Mouse (Mus musculus) CH12.LX (cell line): ENCODE measurements around the gene Mrpl34. TPM values are rescaled to one million over a fixed set of nuclear protein-coding genes. Genes with fewer than 3 reads are reported as not detected.

Source experiments
- DNase-seq: peaks from one replicate; pipeline ENCODE4 v3.0.0-alpha.2; 2013; ENCODE audit errors: extremely low read depth
- H3K27ac ChIP-seq: 2 replicates; pipeline ENCODE4 v1.5.1; 2012; ENCODE audit warnings: low read depth, mild to moderate bottlenecking, control low read depth, moderate library complexity; ENCODE audit not compliant: insufficient read depth
- H3K27me3 ChIP-seq: replicated peaks from 2 replicates; pipeline ENCODE3; 2012; ENCODE audit warnings: inconsistent platforms
- H3K36me3 ChIP-seq, 2 experiments: replicated peaks in 1 of 2; 2 replicates each; pipeline versions ENCODE3 to v1.6.1; 2012; ENCODE audit warnings: inconsistent platforms in 1 of 2, low read length in 1 of 2, mild to moderate bottlenecking in 1 of 2, mixed read lengths in 1 of 2, moderate library complexity in 1 of 2; ENCODE audit not compliant: control insufficient read depth in 1 of 2, insufficient read depth in 1 of 2
- H3K4me1 ChIP-seq, 2 experiments: 2 replicates each; pipeline ENCODE4 v1.6.1; 2012; ENCODE audit warnings: inconsistent platforms in 1 of 2, moderate library complexity in 1 of 2; ENCODE audit not compliant: insufficient read depth in 2 of 2, control insufficient read depth in 1 of 2
- H3K4me2 ChIP-seq: 2 replicates; pipeline ENCODE4 v1.6.1; 2012; ENCODE audit warnings: low read depth, mild to moderate bottlenecking, control low read depth; ENCODE audit not compliant: poor library complexity, insufficient read depth, severe bottlenecking
- H3K4me3 ChIP-seq, 3 experiments: fragments of 150-350 bp in 1 of 3; sonication (generic) in 1 of 3; replicated peaks in 1 of 3; 2 replicates each; pipeline versions ENCODE3 to v1.5.1; 2011 to 2012; ENCODE audit warnings: low read depth in 2 of 3, low read length in 2 of 3, mild to moderate bottlenecking in 2 of 3, moderate library complexity in 2 of 3, control low read depth in 1 of 3, improper control_type of control experiment in 1 of 3, inconsistent platforms in 1 of 3, mixed read lengths in 1 of 3; ENCODE audit not compliant: poor library complexity in 1 of 3
- H3K79me2 ChIP-seq: replicated peaks from 2 replicates; pipeline ENCODE4 v1.6.1; 2012; ENCODE audit warnings: mild to moderate bottlenecking, moderate library complexity; ENCODE audit not compliant: control insufficient read depth, poor library complexity, insufficient read depth, severe bottlenecking; ENCODE audit errors: extremely low read depth
- H3K9ac ChIP-seq: 2 replicates; pipeline ENCODE4 v1.6.1; 2012; ENCODE audit warnings: low read depth, mild to moderate bottlenecking, control low read depth, moderate library complexity; ENCODE audit not compliant: insufficient read depth
- H3K9me3 ChIP-seq: replicated peaks from 2 replicates; pipeline ENCODE3; 2012; ENCODE audit warnings: low read length, inconsistent platforms, mixed read lengths
- BHLHE40 ChIP-seq: IDR thresholded peaks from 2 replicates; pipeline ENCODE4 v1.6.1; 2011; ENCODE audit warnings: mild to moderate bottlenecking, low read depth, low read length, improper control_type of control experiment
- CHD2 ChIP-seq: IDR thresholded peaks from 2 replicates; pipeline ENCODE4 v1.6.1; 2011; ENCODE audit warnings: low read length, improper control_type of control experiment
- CTCF ChIP-seq, 2 experiments: IDR thresholded peaks in 1 of 2; conservative IDR thresholded peaks in 1 of 2; 2 replicates each; pipeline ENCODE4 v1.5.1; 2011 to 2012; ENCODE audit warnings: low read depth in 2 of 2, low read length in 2 of 2, improper control_type of control experiment in 1 of 2, inconsistent platforms in 1 of 2, mild to moderate bottlenecking in 1 of 2, moderate library complexity in 1 of 2
- ELF1 ChIP-seq: IDR thresholded peaks from 2 replicates; pipeline ENCODE4 v1.6.1; 2014; ENCODE audit warnings: low read depth, mild to moderate bottlenecking, inconsistent platforms, low read length, improper control_type of control experiment
- ETS1 ChIP-seq: conservative IDR thresholded peaks from 2 replicates; pipeline ENCODE4 v1.6.1; 2012; ENCODE audit warnings: low read depth, mild to moderate bottlenecking, inconsistent platforms, low read length, improper control_type of control experiment, moderate library complexity
- MAFK ChIP-seq: IDR thresholded peaks from 2 replicates; pipeline ENCODE4 v1.6.1; 2011; ENCODE audit warnings: low read length, improper control_type of control experiment; ENCODE audit not compliant: insufficient replicate concordance
- MAX ChIP-seq: IDR thresholded peaks from 2 replicates; pipeline ENCODE4 v1.6.1; 2011; ENCODE audit warnings: low read length, improper control_type of control experiment
- MXI1 ChIP-seq: IDR thresholded peaks from 2 replicates; pipeline ENCODE4 v1.6.1; 2011; ENCODE audit warnings: mild to moderate bottlenecking, low read depth, low read length, improper control_type of control experiment
- MYC ChIP-seq: IDR thresholded peaks from 2 replicates; pipeline ENCODE4 v1.6.1; 2011; ENCODE audit warnings: low read depth, mild to moderate bottlenecking, improper control_type of control experiment, low read length
- NRF1 ChIP-seq: IDR thresholded peaks from 2 replicates; pipeline ENCODE4 v1.6.1; 2014; ENCODE audit warnings: low read depth, mild to moderate bottlenecking, inconsistent platforms, low read length, improper control_type of control experiment, moderate library complexity
- POLR2A ChIP-seq: IDR thresholded peaks from 2 replicates; pipeline ENCODE4 v1.6.1; 2011; ENCODE audit warnings: low read depth, mild to moderate bottlenecking, improper control_type of control experiment, low read length
- POLR2AphosphoS2 ChIP-seq: IDR thresholded peaks from 2 replicates; pipeline ENCODE4 v1.6.1; 2011; ENCODE audit warnings: low read depth, low read length, improper control_type of control experiment
- RAD21 ChIP-seq: IDR thresholded peaks from 2 replicates; pipeline ENCODE4 v1.6.1; 2011; ENCODE audit warnings: low read depth, mild to moderate bottlenecking, low read length, improper control_type of control experiment, moderate library complexity
- SMC3 ChIP-seq: IDR thresholded peaks from 2 replicates; pipeline ENCODE4 v1.6.1; 2011; ENCODE audit warnings: low read depth, low read length, improper control_type of control experiment
- TBP ChIP-seq: conservative IDR thresholded peaks from 2 replicates; pipeline ENCODE4 v1.6.1; 2011; ENCODE audit warnings: low read depth, low read length, improper control_type of control experiment
- TCF12 ChIP-seq: IDR thresholded peaks from 2 replicates; pipeline ENCODE4 v1.6.1; 2014; ENCODE audit warnings: low read depth, mild to moderate bottlenecking, inconsistent platforms, low read length, improper control_type of control experiment
- UBTF ChIP-seq: IDR thresholded peaks from 2 replicates; pipeline ENCODE4 v1.6.1; 2012; ENCODE audit warnings: low read depth, mild to moderate bottlenecking, inconsistent platforms, low read length, improper control_type of control experiment, moderate library complexity
- ZC3H11A ChIP-seq: IDR thresholded peaks from 2 replicates; pipeline ENCODE4 v1.6.1; 2012; ENCODE audit warnings: low read depth, mild to moderate bottlenecking, inconsistent platforms, low read length, improper control_type of control experiment
- ZKSCAN1 ChIP-seq: IDR thresholded peaks from 2 replicates; pipeline ENCODE4 v1.6.1; 2012; ENCODE audit warnings: low read depth, inconsistent platforms, low read length, improper control_type of control experiment, borderline replicate concordance
- ZMIZ1 ChIP-seq: IDR thresholded peaks from 2 replicates; pipeline ENCODE4 v1.6.1; 2012; ENCODE audit warnings: low read depth, mild to moderate bottlenecking, inconsistent platforms, low read length, improper control_type of control experiment
- dilution Hi-C: fragments of 300-500 bp; cut with MboI; formaldehyde crosslinking; loops from 2 replicates; pipeline ENCODE4 v1.14.3; 2020; ENCODE audit warnings: low sequenced_read_pairs; ENCODE audit not compliant: extremely low pct_unique_long_range_greater_than_20kb, extremely low pct_ligation_motif_present
- in situ Hi-C: fragments of 300-500 bp; cut with MboI; formaldehyde crosslinking; loops from 3 replicates; pipeline ENCODE4 v1.14.3; 2019; ENCODE audit warnings: low sequenced_read_pairs, low pct_ligation_motif_present, low pct_unique_long_range_greater_than_20kb, mixed read lengths
- polyA plus RNA-seq: library from polyadenylated mRNA; unstranded; fragments of >175 nt; gene quantifications from 2 replicates; pipeline ENCODE4 v1.2.1, GENCODE M21; 2012; ENCODE audit warnings: low read depth; ENCODE audit not compliant: insufficient read length
- total RNA-seq, 2 experiments: library from RNA; depleted of rRNA; stranded (reverse); fragments of 300-350 nt in 1 of 2; fragments of >200 nt in 1 of 2; gene quantifications; 2 replicates each; pipeline ENCODE4 v1.2.3; 2012 to 2014

Gene Mrpl34
- total and polyA plus RNA-seq, 3 experiments = 94.4 to 150 (median 133) TPM

DNA sequence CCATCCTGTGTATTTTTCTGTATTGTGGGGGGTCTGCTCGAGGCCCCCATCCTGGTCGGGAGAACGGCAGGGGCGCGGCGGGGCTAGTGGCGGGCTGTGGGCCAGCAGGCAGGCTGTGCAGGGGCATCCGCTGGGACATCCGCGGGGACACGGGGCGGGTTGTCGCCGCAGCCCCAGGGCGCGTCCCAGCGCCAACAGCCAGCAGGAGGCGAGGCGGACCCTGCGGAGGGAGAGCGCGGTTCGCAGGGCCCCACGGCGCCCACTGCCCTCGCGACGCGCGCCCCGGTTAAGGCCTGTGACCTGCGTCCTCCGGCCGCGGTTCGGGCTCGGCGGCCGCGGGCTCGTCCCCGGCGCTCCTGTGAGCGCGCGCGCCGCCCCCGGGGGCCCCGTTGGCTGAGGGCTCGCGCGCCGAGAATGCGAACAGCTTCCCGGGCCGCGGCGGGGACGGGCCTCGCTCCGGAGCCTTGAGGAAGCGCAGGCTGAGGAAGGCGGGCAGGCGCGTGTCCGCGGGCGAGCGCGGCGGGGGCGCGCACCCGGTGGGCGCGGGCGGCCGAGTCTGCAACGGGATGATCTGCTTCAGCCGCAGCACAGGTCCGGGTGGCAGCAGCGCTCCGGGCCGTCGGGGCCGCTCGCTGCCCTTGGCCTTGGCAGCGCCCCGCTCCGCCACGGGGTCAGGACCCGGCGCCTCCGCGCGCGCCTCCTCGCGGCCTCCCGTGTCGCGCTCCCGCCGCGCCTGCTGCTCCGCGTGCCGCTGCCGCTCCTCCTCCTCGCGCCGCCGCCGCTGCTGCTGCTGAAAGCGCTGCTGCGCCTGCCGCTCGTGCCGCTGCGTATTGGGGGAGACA, 11.6 kb downstream of the Mrpl34 start:
- no peaks in the 10 kb centered on the region for H3K9me3 ChIP-seq
- peak overlapping the region; percentile 79 for H3K27ac ChIP-seq
- in situ Hi-C loops = no loop called here
- TF ChIP-seq MXI1 (0 out of 2 replicates have a peak, but pooled peaks have one; percentile 52), TCF12 (0 out of 2 replicates have a peak, but pooled peaks have one; percentile 13), BHLHE40 (peak; percentile 85), ZKSCAN1 (no peak), ETS1 (no peak), ZMIZ1 (peak; percentile 65), CTCF (conservative IDR thresholded peaks at IDR 0.05 in 1 of 2, IDR thresholded peaks at IDR 0.05 in 1 of 2; ENCODE audit: low read depth in 2 of 2, low read length in 2 of 2) (peak in 1 of 2 experiments; percentile 10; a peak in 2 of 4 replicates), UBTF (peak; percentile 85; the same call in 1 of the 2 replicates), ZC3H11A (no peak), POLR2AphosphoS2 (peak; percentile 87), SMC3 (no peak), NRF1 (peak; percentile 23; the same call in 1 of the 2 replicates), ELF1 (0 out of 2 replicates have a peak, but pooled peaks have one; percentile 45), POLR2A (no peak; the same call in 1 of the 2 replicates), MAFK (no peak), CHD2 (no peak)
- no peaks in the 10 kb centered on the region for H3K27me3 ChIP-seq
- peak overlapping the region; percentile 30 for H3K9ac ChIP-seq
- dilution Hi-C loops = no loop called here
- peaks cover 42 to 58% of the 10 kb centered on the region in 2 experiments for H3K36me3 ChIP-seq
- H3K4me3 ChIP-seq = peak overlapping the region in 2 of 3 experiments; percentile 57 to 68
- peaks cover 8% of the 10 kb centered on the region in 2 experiments for H3K4me1 ChIP-seq
- 0 out of 2 replicates have a peak, but pooled peaks cover 6% of the 10 kb centered on the region for H3K79me2 ChIP-seq
- peak overlapping the region; percentile 64 for H3K4me2 ChIP-seq
- no peak for DNase-seq

DNA sequence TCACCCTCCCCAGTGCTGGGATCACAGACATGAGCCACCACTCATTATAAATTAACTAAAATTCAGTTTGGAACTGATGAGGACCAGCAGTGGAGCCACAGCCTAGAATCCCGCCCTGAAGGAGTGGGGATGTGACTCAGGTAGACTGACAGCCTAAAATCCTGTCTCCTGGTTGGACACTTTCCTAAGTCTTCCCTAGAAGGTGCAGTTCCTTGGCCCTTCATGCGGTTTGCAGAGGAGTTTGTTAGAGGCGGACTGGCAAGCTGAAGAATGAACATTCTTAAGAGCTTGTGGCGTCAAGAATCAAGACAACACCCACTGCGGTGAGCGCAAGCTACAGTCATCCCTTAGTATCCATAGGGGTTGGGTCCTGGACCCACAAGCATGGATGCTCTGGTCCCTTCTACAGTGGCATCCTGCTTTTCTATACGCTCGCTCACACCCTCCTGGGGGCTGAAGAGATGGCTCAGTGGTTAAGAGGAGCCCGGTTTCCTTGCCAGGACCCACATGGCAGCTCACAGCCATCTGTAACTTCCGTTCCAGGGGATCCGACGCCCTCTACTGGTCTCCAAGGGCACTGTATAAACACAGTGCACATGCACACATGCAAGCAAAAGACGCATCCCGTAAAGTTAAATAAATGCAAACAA, 12.6 kb downstream of the Mrpl34 start:
- H3K4me2 ChIP-seq = peak overlapping the region; percentile 64
- peak overlapping the region; percentile 30 for H3K9ac ChIP-seq
- peaks cover 32 to 51% of the 10 kb centered on the region in 2 experiments for H3K36me3 ChIP-seq
- peaks cover 8% of the 10 kb centered on the region in 2 experiments for H3K4me1 ChIP-seq
- dilution Hi-C loops = no loop called here
- H3K79me2 ChIP-seq = no peaks in the 10 kb centered on the region
- H3K9me3 ChIP-seq = no peaks in the 10 kb centered on the region
- no peak overlapping the region for H3K27ac ChIP-seq
- in situ Hi-C loops = no loop called here
- H3K27me3 ChIP-seq = no peaks in the 10 kb centered on the region
- peak; percentile 46 for DNase-seq
- TF ChIP-seq MYC (peak; percentile 74), UBTF (no peak), ELF1 (0 out of 2 replicates have a peak, but pooled peaks have one; percentile 25), MXI1 (peak; percentile 66), TBP (no peak), SMC3 (peak; percentile 18; the same call in 1 of the 2 replicates), RAD21 (peak; percentile 9), MAX (peak; percentile 61), CTCF (conservative IDR thresholded peaks at IDR 0.05 in 1 of 2, IDR thresholded peaks at IDR 0.05 in 1 of 2; ENCODE audit: low read depth in 2 of 2, low read length in 2 of 2) (peak; percentile 45 to 67; a peak in 3 of 4 replicates)
- H3K4me3 ChIP-seq = peak overlapping the region in 2 of 3 experiments; percentile 22 to 68
